Mouse (Mus musculus) activated CD4-positive, CD25-positive, alpha-beta regulatory T cell, adult 4 months (primary cell): ENCODE data around the gene Olfr1359. TPM values are rescaled to one million over a fixed set of nuclear protein-coding genes. Genes with fewer than 3 reads are reported as not detected.
"Not testable (repeated sequence)": the region's sequence is repeated elsewhere in the genome, so short reads cannot be mapped to it uniquely, and the experiment has no call there.

Source experiments
- ATAC-seq: one replicate; pipeline ENCODE4 v1.8.0; 2017
- polyA plus RNA-seq, 2 experiments: library from polyadenylated mRNA; unstranded; fragments of 100-300 nt; shearing (Covaris generic); gene quantifications; one replicate each; pipeline ENCODE4 v1.2.1; 2017

The Olfr1359 gene
- polyA plus RNA-seq, 2 experiments from 2014 or later, result not detected

- ATAC-seq, result no peak
Measured at GRCm38 (mm10) chr13:21727948-21728572, 30.1 kb downstream of the Olfr1359 start.

DNA sequence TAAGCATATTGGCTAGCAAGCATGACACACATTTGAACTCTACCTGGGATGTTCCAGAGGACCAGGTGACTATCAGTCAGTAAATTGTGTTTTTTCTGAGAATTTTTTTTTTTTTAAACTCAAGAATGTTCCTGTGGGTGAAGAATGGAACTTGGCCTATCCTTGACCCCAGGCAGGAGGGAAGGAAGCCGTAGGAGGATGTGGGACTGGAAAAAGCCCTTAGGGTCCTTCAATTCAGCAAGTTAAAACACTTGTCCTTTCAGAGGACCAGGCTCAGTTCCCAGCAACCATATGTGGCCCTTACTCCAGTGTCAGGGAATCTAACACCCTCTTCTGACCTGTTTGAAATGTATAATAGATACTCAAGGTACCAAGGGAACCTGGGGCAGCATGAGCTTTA, 31.6 kb downstream of the Olfr1359 start:
- ATAC-seq, result no peak

- ATAC-seq, result no peak
Measured at GRCm38 (mm10) chr13:21733466-21733865, 35.6 kb downstream of the Olfr1359 start.

- ATAC-seq, result peak; percentile 50
Measured at GRCm38 (mm10) chr13:21734010-21734905, 36.3 kb downstream of the Olfr1359 start.

GRCm38 (mm10) chr13:21734906-21735767, 37.2 kb downstream of the Olfr1359 start, which contains the start of gene Hist1h4j:
TSS of gene Hist1h4j (plus strand) at chr13:21735064.
- ATAC-seq, result peak; percentile 73

DNA sequence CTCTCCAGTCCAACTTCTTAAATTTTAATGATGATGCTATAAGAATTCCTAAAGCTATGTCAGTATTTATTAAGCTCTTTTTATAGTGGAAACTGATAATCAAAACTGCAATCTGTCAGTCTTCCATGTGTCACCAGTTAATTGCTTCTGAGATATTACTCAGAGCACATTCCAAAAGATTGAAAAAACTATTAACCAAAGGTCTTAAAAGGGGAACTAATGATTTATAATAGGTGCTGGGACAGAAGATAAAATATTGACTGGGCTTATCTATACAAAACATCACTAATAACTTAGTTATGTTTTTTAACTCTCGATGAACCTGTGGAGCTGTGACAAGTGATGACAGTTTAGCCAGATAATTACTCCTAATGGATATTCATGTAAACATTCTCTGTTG, 47.1 kb downstream of the Olfr1359 start:
- no peak for ATAC-seq

DNA sequence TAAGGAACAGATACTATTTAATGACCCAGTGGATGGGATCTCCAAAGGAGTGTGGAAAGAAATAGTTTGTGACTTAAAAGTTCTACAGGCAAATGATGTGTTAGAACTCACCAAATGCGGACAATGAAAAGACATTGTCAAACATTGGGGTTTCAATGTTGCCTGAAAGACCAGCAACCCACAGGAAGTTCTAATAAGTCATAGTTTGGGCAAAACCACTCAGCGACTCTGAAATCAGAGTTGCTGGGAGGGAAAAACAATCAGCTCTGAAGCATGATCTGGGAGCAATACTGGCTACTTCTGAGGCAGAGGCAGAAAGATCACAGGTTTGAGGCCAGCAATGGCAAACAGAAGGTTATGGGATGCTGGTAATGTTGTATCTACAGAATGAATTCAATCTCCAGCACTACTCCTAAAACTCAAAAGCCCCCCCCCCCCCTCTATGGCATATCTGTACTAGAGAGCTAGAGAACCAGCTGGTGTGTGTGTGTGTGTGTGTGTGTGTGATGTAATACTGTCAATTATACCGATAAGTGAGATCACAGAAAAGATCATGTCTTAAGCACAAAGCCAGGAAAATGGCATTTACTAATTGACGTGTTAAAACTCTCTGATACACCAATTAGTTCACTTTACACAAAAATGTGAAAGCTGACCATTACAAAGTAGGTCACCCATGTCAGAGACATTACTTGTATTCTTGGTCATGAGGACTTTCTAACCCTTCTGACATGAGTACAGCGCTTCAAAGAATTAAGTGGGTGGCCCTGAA, 51.7 kb downstream of the Olfr1359 start:
- ATAC-seq, result no peak

GRCm38 (mm10) chr13:21750159-21751017, 52.5 kb downstream of the Olfr1359 start, which contains the start of gene Hist1h4k:
TSS of gene Hist1h4k (minus strand) at chr13:21750505.
- peak; percentile 51 for ATAC-seq

DNA sequence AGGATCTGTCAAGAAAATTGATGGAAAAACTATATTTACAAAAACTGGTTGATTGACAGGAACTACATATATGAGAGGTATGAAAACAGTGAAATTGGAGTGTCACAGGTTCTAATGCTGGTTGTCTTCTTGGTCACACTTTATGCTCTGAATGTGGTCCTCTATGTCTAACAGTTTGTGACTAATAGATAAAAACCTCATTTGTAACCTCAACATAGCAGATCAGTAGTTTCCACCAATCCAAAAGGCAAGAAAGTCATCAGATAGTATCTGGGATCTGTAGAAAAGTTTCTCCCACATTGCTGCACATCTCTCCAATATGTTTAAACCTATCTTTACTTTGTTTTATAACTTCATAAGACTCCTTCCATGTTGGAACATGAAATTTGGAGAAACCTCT, 53.5 kb downstream of the Olfr1359 start:
- ATAC-seq, result no peak

DNA sequence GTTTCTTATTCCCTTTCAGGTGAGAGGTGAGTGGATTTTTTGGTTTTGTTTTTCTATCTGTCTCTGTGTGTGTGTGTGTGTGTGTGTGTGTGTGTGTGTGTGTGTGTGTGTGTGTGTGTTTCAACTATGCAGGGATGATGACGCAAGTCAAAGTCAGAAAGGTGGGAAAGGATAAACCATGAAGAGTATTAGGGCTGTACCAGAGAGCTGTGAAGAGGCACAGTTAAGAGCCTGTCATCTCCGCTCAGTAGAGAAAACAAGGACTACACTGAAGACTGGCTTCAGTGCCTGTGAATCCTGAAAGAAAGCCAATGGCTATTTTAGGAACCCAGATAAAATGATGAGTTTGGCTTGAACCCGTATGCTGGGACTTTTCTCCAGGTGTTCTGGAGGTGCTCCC, 53.9 kb downstream of the Olfr1359 start:
- ATAC-seq, result no peak

- no peak for ATAC-seq
Measured at GRCm38 (mm10) chr13:21752356-21752755, 54.4 kb downstream of the Olfr1359 start.

DNA sequence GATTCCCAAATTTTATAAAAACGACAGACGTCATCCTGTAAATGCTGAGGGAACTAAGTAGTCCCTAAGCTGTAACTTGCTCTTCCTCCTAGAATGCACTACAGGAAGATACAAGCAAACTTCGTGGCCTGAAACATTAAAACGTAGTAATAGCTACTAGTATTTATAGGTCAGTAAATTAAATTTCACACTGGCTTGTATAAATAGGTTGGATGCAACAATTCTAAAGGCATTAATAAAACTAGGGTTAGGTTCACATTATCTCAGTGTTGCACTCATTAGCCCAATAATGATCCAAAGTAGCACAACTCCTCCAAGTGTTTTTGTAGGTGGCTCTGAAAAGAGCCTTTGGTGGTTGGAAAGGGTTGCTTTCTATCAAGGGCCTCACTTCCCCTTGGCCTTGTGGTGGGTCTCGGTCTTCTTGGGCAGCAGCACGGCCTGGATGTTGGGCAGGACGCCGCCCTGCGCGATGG, 55.2 kb downstream of the Olfr1359 start:
- ATAC-seq, result no peak

DNA sequence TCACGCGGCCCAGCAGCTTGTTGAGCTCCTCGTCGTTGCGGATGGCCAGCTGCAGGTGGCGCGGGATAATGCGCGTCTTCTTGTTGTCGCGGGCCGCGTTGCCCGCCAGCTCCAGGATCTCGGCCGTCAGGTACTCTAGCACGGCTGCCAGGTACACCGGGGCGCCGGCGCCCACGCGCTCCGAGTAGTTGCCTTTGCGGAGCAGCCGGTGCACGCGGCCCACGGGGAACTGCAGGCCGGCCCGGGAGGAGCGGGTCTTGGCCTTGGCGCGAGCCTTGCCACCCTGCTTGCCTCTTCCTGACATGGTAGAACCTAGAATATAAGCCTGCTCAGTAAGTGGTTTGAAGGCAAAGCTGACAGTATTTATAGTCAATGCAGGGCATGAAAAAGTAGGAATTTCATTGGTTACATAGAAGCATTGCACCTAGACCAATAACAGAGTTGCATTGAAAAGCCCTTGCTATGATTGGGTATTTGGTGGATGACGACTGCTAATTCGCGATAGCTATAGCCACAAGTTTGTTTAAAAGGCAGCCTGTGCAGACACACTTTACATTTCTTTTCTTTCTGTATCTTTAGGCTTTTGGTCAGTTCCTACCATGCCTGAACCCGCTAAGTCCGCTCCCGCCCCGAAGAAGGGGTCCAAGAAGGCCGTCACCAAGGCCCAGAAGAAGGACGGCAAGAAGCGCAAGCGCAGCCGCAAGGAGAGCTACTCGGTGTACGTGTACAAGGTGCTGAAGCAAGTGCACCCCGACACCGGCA, 55.8 kb downstream of the Olfr1359 start, which contains the start of the genes Hist1h2ak and Hist1h2bn:
Gene Hist1h2ak (minus strand): TSS at position 304 of the 762 bp plus-strand sequence.
Gene Hist1h2bn (plus strand): TSS at position 600 of the 762 bp plus-strand sequence.
- peak; percentile 94 for ATAC-seq

- not testable (repeated sequence) for ATAC-seq
Measured at GRCm38 (mm10) chr13:21754294-21755001, 56.5 kb downstream of the Olfr1359 start.

GRCm38 (mm10) chr13:21755707-21756106, 57.8 kb downstream of the Olfr1359 start:
- no peak for ATAC-seq
